Mouse (Mus musculus) liver, adult 2 months (tissue): ENCODE results near the gene Arhgef2.

Experiments
- CTCF ChIP-seq: fragments of 200-500 bp; IDR thresholded peaks from 2 replicates; pipeline ENCODE4 v1.5.1; 2011; ENCODE audit warnings: low read depth, low read length, control low read depth
- POLR2A ChIP-seq: fragments of 200-500 bp; IDR thresholded peaks from 2 replicates; pipeline ENCODE4 v1.6.1; 2011; ENCODE audit warnings: low read length, control low read depth; ENCODE audit not compliant: insufficient read depth; ENCODE audit errors: extremely low read depth

- TF ChIP-seq POLR2A = no peak
- TF ChIP-seq CTCF = no peak
These were observed 15.9 kb downstream of the Arhgef2 start for GRCm38 (mm10) chr3:88621537-88622112.
